10 mouse cellular contexts compared by ENCODE assay signal in genomic region chr1:67218339-67218944, GRCm38 (mm10).
A peak's percentile ranks its signal among the peaks of the same experiment; 100 is the strongest.
DNase-seq lines count a peak whose midpoint lies in the region; ATAC-seq and TF ChIP-seq lines count a peak whose summit lies in the region.
"Had no signal": no experiment of that assay in that cellular context is flagged by ENCODE, and none has a peak within 500 bp of the region (broad histone marks: within the 10 kb centered on the region; RNA-seq: fewer than 3 reads in every experiment).

No protein-coding gene starts in this region.

- H3K27ac ChIP-seq in gastrocnemius, adult 2 months = no peak overlapping the region
- H3K27ac ChIP-seq in embryonic facial prominence, embryonic 10.5 days (replicated peaks) = no peak overlapping the region
- H3K27ac ChIP-seq in liver, embryonic 11.5 days (ENCODE audit: low read depth, low read length) = no peak overlapping the region
- H3K27ac ChIP-seq: limb, embryonic 13.5 days had no signal

- no peak for DNase-seq in gastrocnemius, adult 2 months
- no peak for DNase-seq in gastrocnemius, postnatal 4 days (ENCODE audit: low spot score in 2 of 2)
- DNase-seq in ES-CJ7 (ENCODE audit: low read depth, low spot score) = peak; percentile 32
- peak; percentile 10 for DNase-seq in embryonic facial prominence, embryonic 10.5 days (ENCODE audit: low spot score)
- peak; percentile 57 to 58 for DNase-seq in left cerebral cortex, postnatal 14 days (ENCODE audit: low spot score in 2 of 2)
- DNase-seq in liver, embryonic 11.5 days (ENCODE audit: low spot score) = no peak
- no peak for DNase-seq in spleen, postnatal 36 days (ENCODE audit: low spot score in 2 of 2)
- DNase-seq in gastrocnemius, postnatal 10 days = no peak

- H3K27me3 ChIP-seq in embryonic facial prominence, embryonic 10.5 days (replicated peaks; ENCODE audit: low read depth, poor library complexity, severe bottlenecking) = no peaks in the 10 kb centered on the region
- H3K27me3 ChIP-seq in liver, embryonic 11.5 days (replicated peaks; ENCODE audit: control insufficient read depth, insufficient read depth, low read length) = no peaks in the 10 kb centered on the region
- H3K27me3 ChIP-seq: limb, embryonic 13.5 days had no signal

- H3K4me1 ChIP-seq in embryonic facial prominence, embryonic 10.5 days = no peaks in the 10 kb centered on the region
- no peaks in the 10 kb centered on the region for H3K4me1 ChIP-seq in liver, embryonic 11.5 days (replicated peaks; ENCODE audit: control insufficient read depth, insufficient read depth, low read length)
- H3K4me1 ChIP-seq: limb, embryonic 13.5 days had no signal

- no peaks in the 10 kb centered on the region for H3K9me3 ChIP-seq in embryonic facial prominence, embryonic 10.5 days
- no peaks in the 10 kb centered on the region for H3K9me3 ChIP-seq in liver, embryonic 11.5 days (ENCODE audit: control insufficient read depth, low read length)
- H3K9me3 ChIP-seq: limb, embryonic 13.5 days had no signal

- intact Hi-C loops in gastrocnemius, adult 2 months (cut with DNase I) = no loop called here
- intact Hi-C loops in left cerebral cortex, postnatal 14 days (cut with DNase I) = no loop called here

- H3K9ac ChIP-seq in liver, embryonic 11.5 days (ENCODE audit: low read depth, low read length) = no peak overlapping the region
- H3K9ac ChIP-seq: limb, embryonic 13.5 days had no signal

- WGBS in embryonic facial prominence, embryonic 10.5 days = 51% methylated on average over 2 of the region's 2 CpGs
- WGBS in liver, embryonic 11.5 days = 53% methylated on average over 2 of the region's 2 CpGs

- H3K4me2 ChIP-seq in liver, embryonic 11.5 days = no peak overlapping the region
- H3K4me2 ChIP-seq: limb, embryonic 13.5 days had no signal

- H3K4me3 ChIP-seq in gastrocnemius, adult 2 months = no peak overlapping the region
- H3K4me3 ChIP-seq in embryonic facial prominence, embryonic 10.5 days = no peak overlapping the region
- H3K4me3 ChIP-seq in liver, embryonic 11.5 days (ENCODE audit: low read depth, low read length) = no peak overlapping the region
- H3K4me3 ChIP-seq: erythroblast, embryonic 14.5 days; limb, embryonic 13.5 days had no signal

- no peak for ATAC-seq in liver, embryonic 11.5 days (replicated peaks; ENCODE audit: low FRiP score)

- no peaks in the 10 kb centered on the region for H3K36me3 ChIP-seq in embryonic facial prominence, embryonic 10.5 days (replicated peaks)
- no peaks in the 10 kb centered on the region for H3K36me3 ChIP-seq in liver, embryonic 11.5 days (ENCODE audit: control insufficient read depth, insufficient read depth, low read length)
- H3K36me3 ChIP-seq: limb, embryonic 13.5 days had no signal

- 0 out of 2 replicates have a peak, but pooled peaks have one; percentile 11 for TF ChIP-seq CTCF in gastrocnemius, adult 2 months (IDR thresholded peaks at IDR 0.05)

Comparison
In these comparisons a context has a peak if more than half of its experiments do, and no peak if none do; other contexts are left out.
1. DNase-seq: peak in ES-CJ7 (single experiment), embryonic facial prominence, embryonic 10.5 days (single experiment) and left cerebral cortex, postnatal 14 days (2 of 2); none in gastrocnemius, adult 2 months (single experiment), gastrocnemius, postnatal 4 days (0 of 2), liver, embryonic 11.5 days (single experiment), spleen, postnatal 36 days (0 of 2) and gastrocnemius, postnatal 10 days (single experiment).